ENCODE assay signal across 10 mouse cellular contexts in genomic region chr6:85510476-85510875, GRCm38 (mm10). TPM values are rescaled to one million over a fixed set of nuclear protein-coding genes. Genes with fewer than 3 reads are reported as not detected.
DNase-seq lines count a peak whose midpoint lies in the region.
"Had no signal": no experiment of that assay in that cellular context is flagged by ENCODE, and none has a peak within 500 bp of the region (broad histone marks: within the 10 kb centered on the region; RNA-seq: fewer than 3 reads in every experiment).

No protein-coding gene starts in this region.

- peak; percentile 34 for DNase-seq in gastrocnemius, postnatal 10 days
- DNase-seq in gastrocnemius, adult 8-10 months (ENCODE audit: low spot score in 2 of 2), result no peak
- peak; percentile 17 for DNase-seq in thymus, postnatal 14 days
- no peak for DNase-seq in thymus, postnatal 0 days (ENCODE audit: low spot score)
- peak; percentile 84 for DNase-seq in embryo, embryonic 11 days
- peak; percentile 53 to 89 for DNase-seq in layer of hippocampus, postnatal 25 days (ENCODE audit: extremely low spot score in 1 of 2, low spot score in 1 of 2)
- DNase-seq in retina, adult 2 months (ENCODE audit: low read depth, low spot score), result peak; percentile 39
- DNase-seq in T-cell, adult 2 months (ENCODE audit: low spot score), result no peak

RNA-seq across cellular contexts. Expression of gene Egr4, which starts 2.9 kb away (rescaled TPM):
- total RNA-seq in gastrocnemius, postnatal 10 days (2021), result not detected
- not detected for total RNA-seq in gastrocnemius, adult 8-10 months (2022)
- polyA plus RNA-seq in thymus, postnatal 0 days (2015; fragmentation: Nextera tagmentation; extraction: Ambion mirVana), result 0.05 TPM in 1 of 2 replicates, not detected in the other
- 10 to 100 TPM; 26.8 to 28.1 TPM for total RNA-seq in layer of hippocampus, postnatal 25 days (2021)
- polyA plus RNA-seq: heart, embryonic 16.5 days; Patski had no signal

RNA-seq across cellular contexts. Expression of gene Fbxo41, which starts 7.7 kb away (rescaled TPM):
- under 1 TPM; 0.14 TPM for total RNA-seq in gastrocnemius, postnatal 10 days (2021)
- not detected for total RNA-seq in gastrocnemius, adult 8-10 months (2022)
- polyA plus RNA-seq in thymus, postnatal 0 days (2015; fragmentation: Nextera tagmentation; extraction: Ambion mirVana), result 0.04 TPM in 1 of 2 replicates, not detected in the other
- 10 to 100 TPM; 95.1 to 98.5 TPM for total RNA-seq in layer of hippocampus, postnatal 25 days (2021)
- polyA plus RNA-seq: heart, embryonic 16.5 days had no signal

RNA-seq across cellular contexts. Expression of gene Pradc1, which starts 58.7 kb away (rescaled TPM):
- 10 to 100 TPM; 15.2 to 17.8 TPM for total RNA-seq in gastrocnemius, postnatal 10 days (2021)
- 10 to 100 TPM; 14.5 to 17.2 (median 16.6) TPM for total RNA-seq in gastrocnemius, adult 8-10 months (2022)
- 51.9 and 56.7 TPM in 2 replicates for polyA plus RNA-seq in thymus, postnatal 0 days (2015; fragmentation: Nextera tagmentation; extraction: Ambion mirVana)
- 10 to 100 TPM; 15.8 to 17.9 TPM for total RNA-seq in layer of hippocampus, postnatal 25 days (2021)

RNA-seq across cellular contexts. Expression of gene Cct7, which starts 59.2 kb away (rescaled TPM):
- 100 to 1,000 TPM; 164 to 167 TPM for total RNA-seq in gastrocnemius, postnatal 10 days (2021)
- total RNA-seq in gastrocnemius, adult 8-10 months (2022), result 100 to 1,000 TPM; 139 to 146 (median 144) TPM
- 415 and 437 TPM in 2 replicates for polyA plus RNA-seq in thymus, postnatal 0 days (2015; fragmentation: Nextera tagmentation; extraction: Ambion mirVana)
- 100 to 1,000 TPM; 194 to 226 TPM for total RNA-seq in layer of hippocampus, postnatal 25 days (2021)

Comparison
In these comparisons a context has a peak if more than half of its experiments do, and no peak if none do; other contexts are left out.
1. DNase-seq: peak in gastrocnemius, postnatal 10 days (single experiment), thymus, postnatal 14 days (single experiment), embryo, embryonic 11 days (single experiment), layer of hippocampus, postnatal 25 days (2 of 2) and retina, adult 2 months (single experiment); none in gastrocnemius, adult 8-10 months (0 of 2), thymus, postnatal 0 days (single experiment) and T-cell, adult 2 months (single experiment).
2. RNA of gene Egr4, which starts 2.9 kb away (total RNA-seq): 26.8 to 28.1 TPM in layer of hippocampus, postnatal 25 days; not detected in gastrocnemius, postnatal 10 days and not detected in gastrocnemius, adult 8-10 months; every median in the first group is over 10 times any median in the second.
3. RNA of gene Fbxo41, which starts 7.7 kb away (total RNA-seq): 95.1 to 98.5 TPM in layer of hippocampus, postnatal 25 days; 0.14 TPM in gastrocnemius, postnatal 10 days and not detected in gastrocnemius, adult 8-10 months; every median in the first group is over 10 times any median in the second.